Mouse (Mus musculus) liver, adult 2 months (tissue): ENCODE results near the gene Fgfr2. TPM values are rescaled to one million over a fixed set of nuclear protein-coding genes. Genes with fewer than 3 reads are reported as not detected.

Experiments
- DNase-seq: peaks from one replicate; pipeline ENCODE4 v3.0.0-alpha.2; 2011; ENCODE audit warnings: low read depth, low spot score; ENCODE audit errors: extremely low read depth
- H3K27ac ChIP-seq: fragments of 200-500 bp; replicated peaks from 2 replicates; pipeline ENCODE4 v1.5.1; 2012; ENCODE audit warnings: low read depth, mild to moderate bottlenecking, control low read depth, inconsistent platforms, low read length; ENCODE audit not compliant: insufficient read depth
- H3K27me3 ChIP-seq: fragments of 200-500 bp; 2 replicates; pipeline ENCODE4 v1.6.1; 2012; ENCODE audit warnings: mild to moderate bottlenecking, moderate library complexity, low read length, inconsistent platforms; ENCODE audit not compliant: control insufficient read depth, insufficient read depth
- H3K36me3 ChIP-seq: fragments of 200-500 bp; 2 replicates; pipeline ENCODE4 v1.6.1; 2012; ENCODE audit warnings: low read length, inconsistent platforms; ENCODE audit not compliant: control insufficient read depth, insufficient read depth
- H3K4me1 ChIP-seq: fragments of 200-500 bp; 2 replicates; pipeline ENCODE4 v1.6.1; 2011; ENCODE audit warnings: low read length; ENCODE audit not compliant: control insufficient read depth, insufficient read depth
- H3K4me3 ChIP-seq: fragments of 200-500 bp; 2 replicates; pipeline ENCODE4 v1.5.1; 2011; ENCODE audit warnings: low read depth, mild to moderate bottlenecking, control low read depth, low read length, moderate library complexity; ENCODE audit not compliant: insufficient read depth
- H3K79me2 ChIP-seq: fragments of 200-500 bp; 2 replicates; pipeline ENCODE4 v1.6.1; 2012; ENCODE audit warnings: inconsistent platforms, mild to moderate bottlenecking, low read length, moderate library complexity; ENCODE audit not compliant: control insufficient read depth, insufficient read depth
- H3K9ac ChIP-seq: fragments of 200-500 bp; 2 replicates; pipeline ENCODE4 v1.6.1; 2012; ENCODE audit warnings: low read depth, mild to moderate bottlenecking, control low read depth, inconsistent platforms, low read length
- CTCF ChIP-seq: fragments of 200-500 bp; IDR thresholded peaks from 2 replicates; pipeline ENCODE4 v1.5.1; 2011; ENCODE audit warnings: low read depth, low read length, control low read depth
- POLR2A ChIP-seq: fragments of 200-500 bp; IDR thresholded peaks from 2 replicates; pipeline ENCODE4 v1.6.1; 2011; ENCODE audit warnings: low read length, control low read depth; ENCODE audit not compliant: insufficient read depth; ENCODE audit errors: extremely low read depth
- WGBS: fragments of 180-500 bp; shearing (Covaris S2); methylation state at CpG from one replicate; pipeline ENCODE4 v1.1.7; 2018; 5-methylcytosine and 5-hydroxymethylcytosine counted together
- polyA plus RNA-seq: library from polyadenylated mRNA; depleted of rRNA; stranded (reverse); fragments of >200 nt; gene quantifications from 2 replicates; pipeline ENCODE4 v1.2.3, GENCODE M21; 2012
- total RNA-seq: library from RNA; depleted of rRNA; stranded (reverse); fragments of >200 nt; gene quantifications from 2 replicates; pipeline ENCODE4 v1.2.3, GENCODE M21; 2014

Fgfr2 gene
- total and polyA plus RNA-seq, 2 experiments = 16.7 to 35.2 TPM

DNA sequence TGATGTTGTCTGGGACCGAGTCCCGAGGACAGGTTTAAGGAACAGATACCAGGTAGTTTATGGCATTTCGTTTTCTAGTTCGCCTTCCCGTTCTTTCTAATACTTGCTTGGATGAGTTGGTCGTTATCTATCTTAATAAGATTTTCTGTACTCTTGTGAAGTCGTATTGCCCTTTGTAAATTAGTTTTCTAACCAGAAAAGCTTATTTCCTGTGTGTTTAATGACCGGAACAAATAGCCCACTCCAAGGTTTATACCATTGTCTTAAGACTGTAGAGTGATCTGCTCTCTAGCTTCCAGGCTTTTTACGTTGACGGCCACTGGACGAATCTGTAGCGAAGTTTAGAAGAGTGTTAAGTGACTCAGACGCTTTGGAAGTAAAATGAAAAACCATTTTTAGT lies 2256.5 kb downstream of the Fgfr2 start:
- Histone ChIP-seq H3K36me3 (no peaks in the 10 kb centered on the region), H3K4me3 (peak overlapping the region; percentile 89), H3K4me1 (peaks cover 1% of the 10 kb centered on the region; the same call in 1 of the 2 replicates), H3K9ac (peak overlapping the region; percentile 95), H3K27ac (no peak overlapping the region), H3K27me3 (no peaks in the 10 kb centered on the region), H3K79me2 (peaks cover 4% of the 10 kb centered on the region; the same call in 1 of the 2 replicates)
- 10% methylated on average over 13 of the region's 13 CpGs for WGBS
- no peak for DNase-seq
- TF ChIP-seq CTCF (no peak), POLR2A (no peak)

GRCm38 (mm10) chr7:130865613-130866591 lies 2257.2 kb downstream of the Fgfr2 start, which contains the start of gene Plekha1:
Gene Plekha1, plus strand, starts transcription at chr7:130865756.
- peak within 1 kb of the TSS; percentile 89 for H3K4me3 ChIP-seq
- peak within 1 kb of the TSS; percentile 71 for H3K27ac ChIP-seq
- TF ChIP-seq CTCF (no peak), POLR2A (peak; percentile 59; the same call in 1 of the 2 replicates)
- H3K9ac ChIP-seq = peak within 1 kb of the TSS; percentile 95
- peaks cover 1% of the 10 kb centered on the region; the same call in 1 of the 2 replicates for H3K4me1 ChIP-seq
- no peaks in the 10 kb centered on the region; the same call in 1 of the 2 replicates for H3K79me2 ChIP-seq
- no peaks in the 10 kb centered on the region for H3K27me3 ChIP-seq
- H3K36me3 ChIP-seq = no peaks in the 10 kb centered on the region
- under 1% methylated on average over 113 of the region's 114 CpGs for WGBS
- DNase-seq = peak; percentile 92

DNA sequence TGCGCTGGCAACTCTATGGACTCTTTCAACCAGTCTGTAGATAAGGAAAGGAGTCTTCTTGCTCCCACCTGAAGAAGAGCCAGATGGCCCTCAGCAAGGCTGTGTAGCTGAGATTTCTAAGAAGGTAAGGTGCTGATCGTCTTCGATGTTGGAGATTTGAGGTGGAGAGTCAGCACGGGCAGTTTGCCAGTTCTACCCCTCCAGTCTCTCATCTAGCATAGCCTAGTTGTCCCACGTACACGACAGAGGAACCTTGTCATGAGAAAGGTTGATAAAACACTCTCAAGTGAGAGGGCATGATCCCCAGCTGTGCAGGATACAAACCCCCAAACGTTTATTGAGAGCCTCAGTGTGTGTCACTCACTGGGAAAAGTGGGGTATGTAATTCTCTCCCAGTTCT lies 2258.4 kb downstream of the Fgfr2 start:
- H3K79me2 ChIP-seq = no peaks in the 10 kb centered on the region; the same call in 1 of the 2 replicates
- H3K36me3 ChIP-seq = no peaks in the 10 kb centered on the region
- TF ChIP-seq POLR2A (no peak), CTCF (no peak)
- WGBS = 80% methylated on average over 7 of the region's 7 CpGs
- H3K27me3 ChIP-seq = no peaks in the 10 kb centered on the region
- H3K9ac ChIP-seq = no peak overlapping the region
- H3K4me1 ChIP-seq = peaks cover 1% of the 10 kb centered on the region; the same call in 1 of the 2 replicates
- no peak for DNase-seq
- H3K4me3 ChIP-seq = no peak overlapping the region
- no peak overlapping the region for H3K27ac ChIP-seq

DNA sequence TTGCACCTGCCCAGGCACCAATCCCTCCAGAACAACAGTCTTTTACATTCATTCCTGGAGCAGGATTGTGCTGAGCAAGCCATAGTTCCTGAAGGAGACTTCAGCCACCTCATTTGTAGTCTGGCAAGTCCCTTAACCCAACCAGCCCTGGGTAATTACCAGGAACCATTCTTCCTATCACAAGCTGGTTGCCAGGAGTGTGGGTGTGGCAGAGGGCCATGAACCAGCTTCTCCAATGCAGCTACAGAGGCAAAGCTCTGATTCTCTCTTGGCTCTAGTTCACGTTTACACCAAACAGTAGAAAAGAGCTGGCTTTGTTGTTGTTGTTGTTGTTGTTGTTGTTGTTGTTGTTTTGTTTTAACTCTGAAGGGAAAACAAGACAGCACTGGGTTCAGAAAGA lies 2260.6 kb downstream of the Fgfr2 start:
- Histone ChIP-seq H3K27me3 (no peaks in the 10 kb centered on the region), H3K4me3 (no peak overlapping the region), H3K9ac (no peak overlapping the region), H3K4me1 (peaks cover 1% of the 10 kb centered on the region; the same call in 1 of the 2 replicates), H3K79me2 (no peaks in the 10 kb centered on the region; the same call in 1 of the 2 replicates), H3K27ac (no peak overlapping the region), H3K36me3 (no peaks in the 10 kb centered on the region)
- no peak for DNase-seq
- TF ChIP-seq POLR2A (no peak), CTCF (no peak)
- WGBS = 51% methylated on average over 1 of the region's 1 CpGs

- TF ChIP-seq POLR2A (no peak), CTCF (no peak)
- Histone ChIP-seq H3K36me3 (no peaks in the 10 kb centered on the region), H3K79me2 (no peaks in the 10 kb centered on the region), H3K9ac (no peak overlapping the region), H3K27ac (no peak overlapping the region), H3K4me1 (no peaks in the 10 kb centered on the region), H3K4me3 (no peak overlapping the region), H3K27me3 (no peaks in the 10 kb centered on the region)
- WGBS = 88% methylated on average over 11 of the region's 11 CpGs
- no peak for DNase-seq
These were observed 2262.4 kb downstream of the Fgfr2 start for GRCm38 (mm10) chr7:130860721-130861142.
